Mouse (Mus musculus) stomach, postnatal 0 days (tissue): ENCODE results near the gene Tjap1.

Experiments used
- CTCF ChIP-seq: IDR thresholded peaks from 2 replicates; pipeline ENCODE4 v1.5.1; 2016; ENCODE audit warnings: antibody characterized with exemption, low read depth, mild to moderate bottlenecking, moderate library complexity
- EP300 ChIP-seq: optimal IDR thresholded peaks from 2 replicates; pipeline ENCODE3; 2016; ENCODE audit warnings: antibody characterized with exemption

GRCm38 (mm10) chr17:46252571-46253451, 30.0 kb downstream of the Tjap1 start:
- TF ChIP-seq CTCF: peak; percentile 71
- TF ChIP-seq EP300: no peak
